Mouse (Mus musculus) yolk sac, embryonic 10.5 days (tissue): Measurements from ENCODE around the gene Adgra1.

ENCODE experiments used
- DNase-seq: peaks from one replicate; pipeline ENCODE4 v3.0.0-alpha.2; 2017; ENCODE audit warnings: low spot score

The Adgra1 gene

DNA sequence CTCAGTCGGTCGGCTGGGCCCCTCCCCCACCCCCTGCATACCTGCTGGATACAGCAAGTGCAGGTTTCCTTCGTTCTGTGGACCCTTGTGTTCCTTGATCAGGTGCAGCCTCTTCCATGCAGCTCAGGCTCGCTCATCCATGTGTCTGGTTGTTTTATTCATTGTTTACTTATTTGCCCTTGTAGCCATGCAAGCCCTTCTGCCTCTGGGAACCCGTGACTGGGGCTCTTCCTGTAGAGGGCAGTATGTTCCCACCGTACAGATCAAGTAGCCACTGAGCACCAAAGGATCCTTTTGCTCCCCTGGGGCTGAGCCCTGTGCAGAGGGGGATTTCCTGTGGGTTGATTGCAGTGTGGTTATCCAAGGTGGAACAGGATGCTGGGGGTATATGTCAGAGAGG, 71.7 kb downstream of the Adgra1 start:
- DNase-seq = peak; percentile 25

DNA sequence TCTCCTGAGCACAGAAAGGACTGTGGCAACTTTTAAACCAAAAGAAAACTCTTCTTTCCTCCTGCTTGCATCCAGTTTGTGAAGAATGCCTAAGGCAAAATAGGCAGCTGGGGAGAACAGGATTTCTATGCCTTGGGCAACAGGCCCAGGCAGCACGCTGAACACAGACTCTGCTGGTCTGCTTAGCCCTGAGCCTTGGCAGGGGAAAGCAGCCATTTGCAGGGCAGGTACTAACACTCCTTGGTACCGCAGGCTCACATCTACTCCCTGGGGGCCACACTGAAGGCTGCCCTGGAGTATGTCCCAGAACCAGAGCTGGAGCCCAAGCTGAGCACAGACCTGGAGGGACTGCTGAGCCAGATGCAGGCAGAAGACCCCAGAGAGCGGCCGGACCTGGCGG, 74.2 kb downstream of the Adgra1 start:
- DNase-seq = no peak

DNA sequence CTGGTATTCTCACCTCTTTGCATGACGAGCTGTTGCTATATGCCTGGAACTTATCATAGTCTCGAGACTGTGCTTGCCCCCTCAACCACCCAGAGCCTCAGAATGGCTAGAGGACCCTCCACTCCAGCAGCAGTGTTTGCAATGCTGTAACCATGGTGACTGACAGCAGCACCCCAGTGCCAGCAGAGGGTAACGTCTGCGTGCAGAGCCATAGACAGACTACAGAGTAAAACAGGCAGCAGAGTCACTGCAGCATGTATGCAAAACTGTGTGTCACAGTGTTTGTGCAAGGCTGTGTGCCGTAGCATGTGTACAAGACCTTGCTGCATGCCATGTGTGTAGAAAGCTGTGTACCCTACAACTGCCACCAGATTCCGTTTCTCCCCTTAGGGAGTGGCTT, 75.5 kb downstream of the Adgra1 start:
- DNase-seq = no peak

DNA sequence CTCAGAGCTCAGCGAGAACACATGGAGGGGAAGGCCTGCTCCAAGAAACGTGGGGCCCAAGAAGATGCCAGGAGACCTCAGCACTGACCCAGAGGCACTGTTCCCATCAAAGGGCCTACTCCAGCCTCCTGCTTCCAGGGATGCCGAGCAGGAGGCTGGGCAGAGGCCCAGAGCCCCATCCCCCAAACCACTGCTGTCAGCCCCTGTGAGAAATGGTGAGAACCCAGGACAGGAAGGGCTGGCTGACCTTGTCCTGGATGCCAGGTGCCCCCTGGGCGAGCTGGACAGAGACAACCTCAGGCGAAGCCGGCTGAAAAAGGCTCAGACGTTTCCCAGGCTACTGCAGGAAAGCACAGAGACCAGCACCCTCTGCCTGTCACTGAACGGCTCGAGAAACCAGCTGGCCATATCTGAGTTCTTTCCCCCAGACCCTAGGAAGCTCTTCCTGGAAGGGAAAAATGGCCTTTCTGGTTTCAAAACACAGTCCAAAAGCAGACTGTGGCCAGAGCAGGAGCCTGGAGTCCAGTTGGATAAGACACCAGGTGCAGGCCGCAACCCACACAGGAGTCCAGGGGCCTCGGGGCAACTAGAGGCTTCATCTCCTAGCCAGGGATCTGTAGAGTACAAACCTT, 76.3 kb downstream of the Adgra1 start:
- DNase-seq = no peak

DNA sequence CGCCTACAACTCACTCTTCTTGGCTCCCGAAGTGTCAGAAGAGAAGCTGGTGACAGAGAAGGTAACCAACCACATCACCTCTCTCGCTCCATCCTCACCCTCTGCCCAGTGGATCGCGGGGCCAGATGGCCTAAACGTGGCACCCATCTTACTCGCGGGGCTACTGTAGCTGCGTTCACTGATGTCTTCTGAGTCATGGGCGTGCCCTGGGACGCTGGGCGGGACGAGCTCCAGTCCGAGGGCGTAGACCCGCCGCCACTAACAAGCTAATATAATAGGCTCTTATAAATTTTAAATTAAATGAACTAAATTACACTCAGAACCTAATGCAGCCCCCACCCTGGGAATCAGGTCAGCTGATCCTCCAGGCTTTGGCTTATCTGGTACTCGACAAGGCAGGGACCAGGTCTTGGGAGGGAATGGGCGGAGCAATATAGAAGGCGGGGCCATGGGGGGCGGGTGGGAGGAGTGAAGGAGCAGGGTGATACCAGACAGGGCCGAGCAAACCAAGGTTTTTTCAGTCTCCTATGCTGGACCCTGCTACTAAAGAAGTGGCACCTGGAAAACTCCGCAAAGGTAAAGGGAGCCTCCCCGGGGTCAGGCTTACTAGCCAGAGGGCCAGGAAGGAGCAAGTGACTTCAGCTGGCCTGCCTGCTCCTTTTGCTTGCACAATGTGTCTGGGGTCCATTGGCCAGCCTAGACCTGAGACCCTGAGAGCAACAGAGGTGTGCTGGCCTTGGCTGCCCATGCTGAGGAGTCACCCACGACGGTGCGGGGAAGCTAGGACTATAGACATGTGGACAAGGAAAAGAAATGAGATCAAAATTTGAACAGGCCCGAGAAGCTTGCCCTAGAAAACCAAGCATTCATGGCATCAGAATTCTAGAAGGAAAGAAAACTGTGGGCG, 80.4 kb downstream of the Adgra1 start:
- peak; percentile 40 for DNase-seq

DNA sequence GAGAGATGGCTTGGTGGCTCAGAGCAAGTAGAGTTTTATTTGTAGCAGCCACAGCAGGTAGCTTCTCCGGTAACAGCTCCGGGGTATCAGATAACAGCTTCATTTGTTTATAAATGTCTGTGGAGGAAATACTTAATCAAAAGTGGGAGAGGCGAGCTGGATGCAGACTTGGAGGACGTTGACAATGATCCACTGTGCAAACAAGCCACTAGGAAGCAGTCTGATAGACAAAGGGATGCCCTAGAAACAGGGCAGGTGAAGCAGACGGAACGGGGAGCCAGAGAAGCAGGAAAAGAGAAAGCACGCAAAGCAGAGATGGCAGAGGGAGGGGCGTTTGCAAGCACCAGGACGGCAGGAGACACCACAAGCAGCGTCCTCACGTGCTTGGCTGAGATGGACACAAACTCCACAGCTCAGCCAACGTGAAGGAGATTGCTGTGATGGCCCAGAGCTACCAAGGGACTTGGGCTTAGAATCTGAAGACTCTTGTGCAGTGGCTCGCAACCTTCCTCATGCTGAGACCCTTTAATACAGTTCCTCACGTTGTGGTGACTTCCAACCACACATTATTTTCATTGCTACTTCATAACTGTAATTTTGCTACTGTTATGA, 81.8 kb downstream of the Adgra1 start:
- no peak for DNase-seq

DNA sequence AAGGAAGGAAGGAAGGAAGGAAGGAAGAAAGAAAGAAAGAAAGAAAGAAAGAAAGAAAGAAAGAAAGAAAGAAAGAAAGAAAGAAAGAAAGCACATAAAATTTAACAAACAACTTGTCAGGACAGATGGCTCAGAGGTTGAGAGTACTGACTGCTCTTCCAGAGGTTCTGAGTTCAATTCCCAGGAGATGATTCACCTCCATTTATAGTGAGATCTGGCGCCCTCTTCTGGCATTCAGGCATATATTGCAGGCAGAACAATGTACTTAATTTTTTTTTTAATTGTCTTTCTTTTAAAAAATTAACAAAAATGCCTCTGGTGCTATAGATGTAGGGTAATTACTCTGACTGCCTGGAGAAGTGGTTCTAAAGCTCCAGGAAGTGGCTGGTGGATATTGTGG, 82.4 kb downstream of the Adgra1 start:
- DNase-seq = no peak

DNA sequence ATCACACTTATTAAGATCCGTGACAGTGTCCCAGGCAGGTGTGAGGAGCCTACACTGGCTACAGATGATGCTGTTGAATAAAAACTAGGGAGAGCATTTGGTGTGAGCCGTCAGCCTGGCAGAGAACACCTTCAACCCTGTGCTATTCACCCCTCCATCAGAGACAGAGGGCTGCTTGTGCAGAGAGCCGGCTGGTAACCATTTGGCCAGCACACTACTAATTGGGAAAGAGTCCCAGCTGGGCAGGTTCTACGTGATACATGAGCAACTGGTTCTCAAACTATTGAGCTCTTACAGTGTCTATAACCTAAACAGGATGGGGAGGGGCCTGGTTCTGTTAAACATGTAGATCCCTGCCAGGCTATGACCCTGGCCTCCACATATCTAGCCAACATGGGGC, 84.3 kb downstream of the Adgra1 start:
- DNase-seq = no peak
